Mouse (Mus musculus) left cerebral cortex, postnatal 10 days (tissue): Measurements from ENCODE around the gene Rundc1. TPM values are rescaled to one million over a fixed set of nuclear protein-coding genes. Genes with fewer than 3 reads are reported as not detected.
A peak's percentile ranks its signal among the peaks of the same experiment; 100 is the strongest.
"Not testable (repeated sequence)": the region's sequence is repeated elsewhere in the genome, so short reads cannot be mapped to it uniquely, and the experiment has no call there.

Source experiments
- DNase-seq, 2 experiments: peaks; one replicate each; pipeline ENCODE4 v3.0.0; 2021 to 2022; ENCODE audit warnings: low spot score in 2 of 2, mixed read lengths in 1 of 2; ENCODE audit errors: extremely low spot score in 1 of 2
- intact Hi-C: fragments of 180-260 bp; cut with DNase I; formaldehyde crosslinking; loops from one replicate; pipeline ENCODE4 v1.15.1; 2025
- total RNA-seq, 2 experiments: library from RNA; stranded (reverse); gene quantifications; 2 replicates each; pipeline ENCODE4 v1.2.3; 2021

Gene Rundc1
- total RNA-seq, 2 experiments from 2014 or later = 24.4 to 26.0 TPM

DNA sequence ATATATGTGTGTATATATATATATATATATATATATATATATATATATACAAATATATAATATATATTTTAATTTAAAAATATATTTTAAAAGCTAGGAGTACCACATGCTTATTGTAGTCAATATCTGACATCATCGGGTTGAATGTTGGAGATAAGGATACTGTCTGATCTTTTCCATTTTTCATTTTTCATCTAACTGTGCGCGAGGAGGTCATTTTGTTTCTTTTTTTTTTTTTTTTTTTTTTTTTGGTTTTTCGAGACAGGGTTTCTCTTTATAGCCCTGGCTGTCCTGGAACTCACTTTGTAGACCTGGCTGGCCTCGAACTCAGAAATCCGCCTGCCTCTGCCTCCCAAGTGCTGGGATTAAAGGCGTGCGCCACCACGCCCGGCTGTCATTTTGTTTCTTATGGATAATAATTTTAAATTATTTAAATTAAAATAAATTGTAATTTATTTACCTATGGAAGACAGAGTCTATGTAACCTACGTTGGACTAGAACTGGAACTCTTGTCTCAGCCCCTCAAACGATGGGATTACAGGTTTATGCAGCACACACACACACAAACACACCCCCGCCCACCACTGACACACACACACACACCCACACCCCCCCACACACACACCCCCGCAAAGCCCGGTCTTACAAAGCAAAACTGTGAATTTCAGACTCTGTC lies 16.7 kb downstream of the Rundc1 start:
- DNase-seq, intact Hi-C loops: not testable (repeated sequence)

DNA sequence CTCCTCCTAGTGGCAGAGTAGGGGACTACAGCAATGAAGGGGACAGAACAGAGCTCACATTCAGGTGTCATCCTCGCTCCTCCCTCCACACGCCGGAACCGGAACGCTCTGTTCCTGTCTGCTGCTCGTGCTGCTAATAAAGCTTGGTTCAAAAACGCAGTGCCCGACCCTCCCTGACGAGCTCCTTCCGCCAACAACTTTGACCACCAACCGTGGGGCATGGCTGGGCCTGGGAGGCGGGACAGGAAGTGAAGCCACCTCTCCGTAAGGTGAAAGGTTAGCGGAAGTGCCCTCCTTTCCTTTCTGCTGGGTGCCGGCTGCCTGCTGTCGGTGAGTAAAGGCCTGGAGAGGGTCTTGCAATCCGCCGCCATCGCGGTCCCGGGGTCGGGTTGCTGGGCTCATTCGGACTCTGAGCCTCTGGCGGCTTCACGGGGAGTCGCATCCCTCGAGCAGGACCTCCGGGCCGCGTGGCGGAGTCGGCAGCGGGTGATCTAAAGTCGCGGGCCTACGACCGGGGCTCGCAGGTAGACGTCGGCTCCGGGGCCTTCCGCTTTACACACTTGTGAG lies 17.3 kb downstream of the Rundc1 start, which contains the start of gene Rpl27:
Rpl27 (plus strand) TSS at position 172 of the 567 bp plus-strand sequence.
- intact Hi-C loops = no loop called here
- peak; percentile 98 to 99 for DNase-seq

DNA sequence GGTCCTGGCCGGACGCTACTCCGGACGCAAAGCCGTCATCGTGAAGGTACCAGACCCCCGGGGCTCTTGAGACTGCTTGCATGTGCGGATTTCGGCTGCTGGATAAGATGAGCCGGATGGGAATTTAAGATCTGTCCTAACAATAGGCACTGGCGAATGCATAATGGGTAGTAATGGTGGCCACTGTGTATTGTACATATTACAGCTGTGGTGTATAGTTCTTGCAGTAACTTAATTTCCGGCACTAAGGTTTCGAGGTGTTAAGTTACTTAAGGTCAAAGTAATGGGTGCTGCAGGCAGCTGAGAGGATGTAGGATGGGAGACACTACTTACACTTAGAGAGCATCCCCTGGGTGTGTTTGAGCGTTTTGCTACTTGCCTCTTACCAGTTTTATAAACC lies 17.9 kb downstream of the Rundc1 start:
- DNase-seq = no peak
- intact Hi-C loops = no loop called here

DNA sequence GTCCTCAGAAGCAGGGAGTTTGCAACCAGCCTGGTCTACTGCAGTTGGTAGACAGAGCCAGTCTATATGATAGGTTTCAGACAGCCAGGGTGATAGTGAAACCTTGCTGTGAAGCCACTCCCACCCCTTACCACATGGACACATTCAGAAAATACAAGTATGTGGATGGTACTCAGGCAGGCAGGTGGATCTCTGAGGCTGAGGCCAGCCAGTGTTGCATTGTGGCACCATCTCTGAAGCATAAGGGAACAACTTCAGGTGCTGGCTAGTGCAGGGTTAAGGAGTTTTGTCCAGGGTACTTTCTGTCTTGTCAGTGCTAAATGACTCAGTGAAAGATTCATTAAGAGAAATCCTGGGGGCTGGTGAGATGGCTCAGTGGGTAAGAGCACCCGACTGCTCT lies 21.4 kb downstream of the Rundc1 start:
- intact Hi-C loops = no loop called here
- no peak for DNase-seq

- intact Hi-C loops, DNase-seq: not testable (repeated sequence)
Measured at GRCm38 (mm10) chr11:101446860-101447259, 22.0 kb downstream of the Rundc1 start.

GRCm38 (mm10) chr11:101447786-101448185 lies 22.9 kb downstream of the Rundc1 start:
- intact Hi-C loops = no loop called here
- no peak for DNase-seq

- peak in 1 of 2 experiments; percentile 79 for DNase-seq
- intact Hi-C loops = no loop called here
Measured at GRCm38 (mm10) chr11:101448274-101448746, 23.4 kb downstream of the Rundc1 start, which contains the start of gene Ifi35. Ifi35 (plus strand) TSS chr11:101448407.

- DNase-seq = no peak
- intact Hi-C loops = no loop called here
Measured at GRCm38 (mm10) chr11:101448899-101449298, 24.0 kb downstream of the Rundc1 start.

DNA sequence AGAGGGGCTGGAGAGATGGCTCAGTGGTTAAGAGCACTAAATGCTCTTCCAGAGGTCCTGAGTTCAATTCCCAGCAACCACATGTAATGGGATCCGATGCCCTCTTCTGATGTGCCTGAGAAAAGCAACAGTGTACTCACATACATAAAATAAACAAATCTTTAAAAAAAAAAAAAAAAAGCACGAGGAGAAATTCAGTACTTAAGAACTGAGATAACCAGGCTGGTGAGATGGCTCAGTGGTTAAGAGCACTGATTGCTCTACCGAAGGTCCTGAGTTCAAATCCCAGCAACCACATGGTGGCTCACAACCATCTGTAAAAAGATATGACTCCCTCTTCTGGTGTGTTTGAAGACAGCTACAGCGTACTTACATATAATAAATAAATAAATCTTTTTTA lies 24.7 kb downstream of the Rundc1 start:
- intact Hi-C loops, DNase-seq: not testable (repeated sequence)

DNA sequence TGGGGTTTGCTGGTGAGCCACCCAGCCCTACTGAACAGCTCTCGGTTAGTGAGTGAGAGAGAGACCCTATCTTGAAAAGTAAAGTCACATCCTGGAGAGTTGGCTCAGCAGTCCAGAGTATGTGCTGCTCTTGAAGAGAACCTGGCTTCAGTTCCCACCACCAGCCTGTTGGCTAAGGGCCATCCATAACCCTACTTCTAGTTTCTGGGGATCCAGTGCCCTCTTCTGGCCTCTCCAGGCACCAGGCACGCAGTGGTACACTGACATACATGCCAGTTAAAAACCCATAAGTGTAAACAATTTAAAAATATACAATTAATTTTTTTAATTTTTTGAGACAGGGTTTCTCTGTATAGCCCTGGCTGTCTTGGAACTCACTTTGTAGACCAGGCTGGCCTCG lies 25.5 kb downstream of the Rundc1 start:
- no peak for DNase-seq
- intact Hi-C loops = no loop called here

- intact Hi-C loops = no loop called here
- no peak for DNase-seq
Measured at GRCm38 (mm10) chr11:101451536-101451935, 26.7 kb downstream of the Rundc1 start.

DNA sequence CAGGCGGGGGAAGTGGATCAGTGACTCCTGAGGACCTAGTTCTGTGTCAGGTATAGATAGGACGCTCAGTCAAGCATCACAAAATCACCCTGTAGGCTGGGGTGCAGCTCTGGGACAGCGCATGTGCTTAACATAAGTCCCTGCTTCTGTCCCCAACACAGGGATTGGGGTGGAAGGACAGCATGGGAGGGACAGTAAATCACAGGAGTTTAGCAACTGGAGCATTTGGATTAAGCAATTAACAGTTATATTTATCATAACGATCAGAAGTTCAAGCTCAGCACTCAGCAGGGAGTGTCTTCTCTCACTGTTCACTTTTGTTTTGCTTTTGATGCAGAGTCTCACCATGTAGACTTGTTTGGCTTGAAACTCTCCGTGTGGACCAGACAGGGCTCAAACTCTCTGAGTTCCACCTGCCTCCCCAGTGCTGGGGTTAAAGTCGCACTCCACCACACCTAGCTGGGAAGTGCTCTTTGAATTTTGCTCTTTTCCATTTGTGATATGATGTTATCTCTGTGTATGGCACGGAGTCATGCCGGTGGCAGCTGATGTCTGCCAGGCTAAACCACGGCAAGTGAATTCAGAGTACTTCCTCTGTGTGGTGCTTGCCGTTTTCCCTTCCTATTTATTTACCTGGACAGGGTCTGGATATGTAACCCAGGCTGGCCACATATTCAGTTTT lies 27.3 kb downstream of the Rundc1 start:
- intact Hi-C loops = no loop called here

GRCm38 (mm10) chr11:101454702-101455101 lies 29.8 kb downstream of the Rundc1 start:
- intact Hi-C loops = no loop called here
- no peak for DNase-seq

More for the DNA sequence above, 27.3 kb downstream of the Rundc1 start:
- peak in 1 of 2 experiments; percentile 3 for DNase-seq

DNA sequence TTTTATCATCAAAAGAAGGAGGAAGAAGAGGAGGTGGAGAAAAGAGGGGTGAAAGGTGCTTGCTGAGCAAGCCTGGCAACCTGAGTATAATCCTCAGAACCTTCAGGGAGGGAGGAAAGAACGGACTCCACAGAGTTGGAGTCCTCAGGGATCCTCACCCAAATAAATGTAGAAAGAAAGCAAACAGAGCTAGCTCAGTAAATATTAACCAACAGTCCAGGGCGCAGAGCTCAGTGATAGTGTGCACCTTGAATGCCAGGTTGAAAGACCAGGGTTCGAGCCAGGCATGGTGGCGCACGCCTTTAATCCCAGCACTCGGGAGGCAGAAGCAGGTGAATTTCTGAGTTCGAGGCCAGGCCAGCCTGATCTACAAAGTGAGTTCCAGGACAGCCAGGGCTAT lies 30.7 kb downstream of the Rundc1 start:
- intact Hi-C loops = no loop called here
- DNase-seq = no peak

GRCm38 (mm10) chr11:101457631-101458030 lies 32.7 kb downstream of the Rundc1 start:
- DNase-seq = no peak

DNA sequence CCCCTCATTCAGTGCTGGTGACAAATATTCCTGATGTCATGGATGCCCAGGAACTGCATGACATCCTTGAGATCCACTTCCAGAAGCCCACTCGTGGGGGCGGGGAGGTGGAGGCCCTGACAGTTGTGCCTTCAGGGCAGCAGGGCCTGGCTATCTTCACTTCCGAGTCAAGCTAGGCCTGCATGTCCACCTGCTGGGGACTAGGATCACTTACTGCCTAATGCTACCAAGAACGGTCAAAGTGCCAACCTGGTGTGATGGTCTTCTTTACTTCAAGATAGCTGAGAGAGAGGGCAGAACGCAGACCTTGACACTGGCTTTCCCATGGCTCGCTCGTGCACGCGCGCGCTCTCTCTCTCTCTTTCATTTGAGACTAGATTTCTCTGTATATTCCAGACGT lies 33.3 kb downstream of the Rundc1 start:
- no peak for DNase-seq
- intact Hi-C loops = no loop called here

More at GRCm38 (mm10) chr11:101457631-101458030, 32.7 kb downstream of the Rundc1 start:
- intact Hi-C loops = no loop called here

- intact Hi-C loops = no loop called here
- DNase-seq = no peak
Measured at GRCm38 (mm10) chr11:101459716-101460115, 34.8 kb downstream of the Rundc1 start.

- intact Hi-C loops = no loop called here
- no peak for DNase-seq
Measured at GRCm38 (mm10) chr11:101460321-101460720, 35.4 kb downstream of the Rundc1 start.

GRCm38 (mm10) chr11:101462141-101462540 lies 37.3 kb downstream of the Rundc1 start:
- intact Hi-C loops = no loop called here
- DNase-seq = peak in 1 of 2 experiments; percentile 20
